Mouse (Mus musculus): Measurements from ENCODE around the gene Hist1h2be.

DNA sequence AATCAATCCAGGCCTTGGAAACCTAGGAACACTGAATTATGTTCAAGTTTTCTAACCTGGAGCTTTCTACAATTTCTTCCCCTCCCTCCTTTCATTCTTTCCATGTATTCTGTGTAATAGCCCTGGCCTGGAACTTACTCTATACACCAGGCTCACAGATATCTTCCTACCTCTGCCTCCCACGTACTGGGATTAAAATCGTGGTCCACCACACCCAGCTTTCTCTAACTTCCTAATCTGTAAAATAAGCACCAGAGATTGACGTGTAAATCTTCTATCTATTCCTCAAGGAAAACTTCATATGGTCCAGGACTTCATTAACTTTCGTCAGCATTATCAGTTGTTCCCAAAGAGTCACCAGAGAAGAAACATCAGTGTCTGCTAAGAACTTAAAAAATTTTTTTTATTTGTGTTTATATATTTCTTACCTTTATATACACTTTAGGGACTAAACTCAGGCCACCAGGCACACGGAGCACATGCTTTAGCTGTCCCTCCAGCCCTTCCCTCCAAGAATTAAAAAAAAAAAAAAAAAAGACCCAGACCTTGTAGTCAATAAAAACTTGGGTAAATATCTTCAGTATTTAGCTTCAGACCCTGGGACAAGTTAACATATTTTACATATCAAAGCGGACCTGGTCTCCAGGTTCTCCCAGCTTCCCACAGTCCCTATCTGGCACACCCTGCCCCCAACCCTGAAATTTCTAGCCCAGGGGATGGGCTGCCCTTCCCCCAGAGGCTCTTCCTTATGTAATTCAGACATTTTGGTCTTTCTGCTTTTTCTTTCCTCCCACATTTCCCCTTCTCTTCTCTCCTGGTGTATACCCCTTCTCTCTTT, 38.5 kb downstream of the Hist1h2be start:
- TF ChIP-seq CTCF (IDR thresholded peaks at IDR 0.05; ENCODE audit: borderline replicate concordance, insufficient read depth, low read depth, low read length) (no peak), POLR2A (IDR thresholded peaks at IDR 0.05; ENCODE audit: borderline replicate concordance, insufficient read depth, low read length) (no peak)

Data from cerebellum, adult 2 months (tissue).